Mouse (Mus musculus) telencephalon, adult 2 months (tissue): Measurements from ENCODE around the gene Scamp3.
"Not testable (repeated sequence)": the region's sequence is repeated elsewhere in the genome, so short reads cannot be mapped to it uniquely, and the experiment has no call there.

Source experiments
- DNase-seq: peaks from one replicate; pipeline ENCODE4 v3.0.0-alpha.2; 2011; ENCODE audit warnings: low read depth, low spot score

The Scamp3 gene

GRCm38 (mm10) chr3:89195979-89196877 lies 19.0 kb downstream of the Scamp3 start:
- DNase-seq, result peak; percentile 90

- DNase-seq, result no peak
These were observed 22.6 kb downstream of the Scamp3 start for GRCm38 (mm10) chr3:89199839-89200238.

DNA sequence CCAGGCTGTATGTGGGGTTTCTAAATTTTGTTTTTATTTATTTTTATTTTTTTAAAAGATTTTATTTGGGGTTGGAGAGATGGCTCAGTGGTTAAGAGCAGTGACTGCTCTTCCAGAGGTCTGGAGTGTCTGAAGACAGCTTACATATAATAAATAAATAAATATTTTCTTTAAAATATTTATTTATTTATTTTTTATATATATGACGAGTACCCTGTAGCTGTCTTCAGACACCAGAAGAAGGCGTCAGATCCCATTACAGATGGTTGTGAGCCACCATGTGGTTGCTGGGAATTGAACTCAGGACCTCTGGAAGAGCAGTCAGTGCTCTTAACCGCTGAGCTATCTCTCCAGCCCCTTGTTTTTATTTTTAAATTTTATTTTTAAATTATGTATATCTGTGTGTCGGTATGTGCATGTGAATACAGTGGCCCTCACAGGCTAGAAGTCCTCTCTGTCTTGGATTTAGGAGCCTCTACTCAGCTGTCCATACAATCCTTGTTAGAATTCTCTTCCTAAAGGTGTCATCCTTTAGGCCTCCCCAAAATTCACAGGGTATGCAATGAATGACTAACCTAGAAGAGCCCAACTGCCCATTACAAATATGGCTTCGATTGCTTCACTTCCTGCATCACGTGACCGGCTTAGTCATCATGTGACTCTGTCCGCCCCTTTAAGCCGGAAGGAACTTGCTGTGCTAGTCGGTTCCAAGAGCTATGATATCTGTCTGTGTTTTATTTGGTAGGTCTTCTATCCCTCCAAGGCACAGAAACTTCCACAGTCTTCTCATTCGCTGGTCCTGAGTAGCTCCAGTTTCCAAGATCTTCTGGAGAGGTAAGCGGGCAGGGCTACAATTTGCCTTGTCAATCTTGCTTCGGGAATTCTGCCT lies 25.2 kb downstream of the Scamp3 start, which contains the start of gene Gba:
Gene Gba, plus strand, starts transcription at position 676 of the 889 bp plus-strand sequence.
- DNase-seq, result peak; percentile 89

GRCm38 (mm10) chr3:89203142-89203514 lies 25.9 kb downstream of the Scamp3 start:
- no peak for DNase-seq

- no peak for DNase-seq
These were observed 28.8 kb downstream of the Scamp3 start for GRCm38 (mm10) chr3:89206079-89206478.

- no peak for DNase-seq
These were observed 29.4 kb downstream of the Scamp3 start for GRCm38 (mm10) chr3:89206695-89207094.

- no peak for DNase-seq
These were observed 30.9 kb downstream of the Scamp3 start for GRCm38 (mm10) chr3:89208075-89208657.

- no peak for DNase-seq
These were observed 31.5 kb downstream of the Scamp3 start for GRCm38 (mm10) chr3:89208736-89209135.

GRCm38 (mm10) chr3:89209731-89210130 lies 32.5 kb downstream of the Scamp3 start:
- no peak for DNase-seq

- no peak for DNase-seq
These were observed 32.9 kb downstream of the Scamp3 start for GRCm38 (mm10) chr3:89210162-89210561.

DNA sequence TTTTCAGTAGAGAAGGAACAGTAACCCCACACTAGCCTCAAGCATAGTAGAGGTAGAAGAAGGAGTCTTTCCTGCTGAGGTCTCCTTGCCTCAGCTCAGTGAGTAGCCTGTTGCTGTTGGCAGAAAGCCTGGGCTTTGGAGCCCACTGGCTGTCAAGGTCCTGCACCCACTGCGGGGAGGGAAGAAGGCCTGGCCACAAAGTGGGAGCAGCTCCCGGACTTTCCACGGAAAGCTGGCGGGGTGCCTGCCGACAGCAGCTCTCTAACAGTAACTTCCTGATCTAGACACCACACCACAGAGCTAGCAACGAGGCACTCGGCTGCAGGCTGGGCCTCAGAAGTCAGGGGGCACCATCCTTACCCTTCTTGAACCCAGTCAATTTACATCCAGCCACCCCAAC lies 33.5 kb downstream of the Scamp3 start:
- DNase-seq, result no peak

DNA sequence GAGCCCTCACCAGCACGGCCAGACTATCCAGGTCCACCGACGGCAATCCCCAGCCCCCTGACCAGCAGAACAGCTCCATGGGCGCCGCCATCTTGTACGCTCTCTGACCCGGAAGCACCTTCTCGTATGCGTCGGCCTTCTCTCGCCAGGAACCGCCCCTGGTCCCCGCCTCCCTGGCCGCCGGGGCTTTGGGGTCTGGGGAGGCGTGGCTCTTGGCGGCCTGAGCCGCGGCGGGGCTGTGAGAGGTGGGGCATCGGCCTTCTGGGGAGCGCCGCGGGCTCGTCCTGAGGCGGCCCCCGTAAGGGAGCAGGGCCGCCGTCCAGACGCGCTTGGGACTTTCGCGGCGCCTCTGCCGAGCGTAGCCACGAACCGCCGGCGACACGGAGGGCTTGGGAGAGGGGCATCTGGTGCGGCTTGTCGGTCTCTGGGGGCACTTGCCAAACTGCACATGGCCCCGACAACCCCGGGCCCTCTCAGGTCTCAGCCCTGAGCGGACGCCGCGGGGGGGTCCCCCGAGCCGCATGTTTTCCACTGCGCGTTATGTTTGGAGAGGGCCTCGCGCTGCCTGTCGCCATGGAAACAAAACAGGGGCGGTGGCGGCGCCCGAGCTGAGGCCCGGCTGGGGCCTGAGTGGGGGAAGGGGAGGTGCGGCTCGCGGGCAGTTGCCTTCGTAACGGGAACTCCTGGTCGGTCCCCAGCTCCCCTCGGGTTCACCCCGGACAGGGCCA lies 36.7 kb downstream of the Scamp3 start:
- peak; percentile 86 for DNase-seq

DNA sequence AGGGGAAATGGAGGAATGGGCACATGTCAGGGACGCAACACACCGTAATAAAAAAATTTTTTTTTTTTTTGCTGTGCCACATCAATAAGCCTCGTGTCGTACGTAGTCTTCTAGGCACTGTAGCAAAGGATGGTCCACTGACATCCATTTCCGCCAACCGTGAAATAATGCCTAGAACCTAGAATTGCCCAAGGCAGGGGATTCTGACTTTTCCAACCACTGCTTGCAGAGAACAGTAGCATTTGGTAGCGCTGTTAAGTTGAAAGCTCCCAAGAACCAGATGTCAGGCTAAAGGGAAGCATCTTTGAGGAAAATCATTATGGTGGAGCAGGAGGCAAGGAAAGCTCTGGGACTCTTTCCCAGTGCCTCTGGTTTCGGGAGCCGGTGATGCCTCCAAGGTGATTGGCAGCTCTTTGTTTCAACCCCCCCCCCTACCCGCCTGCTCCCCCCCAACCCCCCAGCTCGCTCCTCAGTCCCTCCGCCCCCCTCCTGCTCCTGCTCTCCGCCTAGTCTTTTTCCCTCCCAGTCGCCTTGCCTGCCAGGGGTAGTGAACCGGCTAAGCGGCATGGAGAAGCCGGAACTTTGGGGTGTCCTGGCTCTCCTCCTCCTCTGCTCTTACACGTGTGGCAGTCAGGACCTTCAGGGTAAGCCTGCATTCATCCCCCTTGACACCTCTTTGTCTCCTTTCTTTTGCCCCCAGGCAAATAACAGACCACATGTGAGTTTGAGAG lies 37.6 kb downstream of the Scamp3 start, which contains the start of gene Thbs3:
Gene Thbs3, plus strand, starts transcription at position 500 of the 731 bp plus-strand sequence.
- no peak for DNase-seq

GRCm38 (mm10) chr3:89215853-89216252 lies 38.6 kb downstream of the Scamp3 start:
- DNase-seq, result peak; percentile 68

DNA sequence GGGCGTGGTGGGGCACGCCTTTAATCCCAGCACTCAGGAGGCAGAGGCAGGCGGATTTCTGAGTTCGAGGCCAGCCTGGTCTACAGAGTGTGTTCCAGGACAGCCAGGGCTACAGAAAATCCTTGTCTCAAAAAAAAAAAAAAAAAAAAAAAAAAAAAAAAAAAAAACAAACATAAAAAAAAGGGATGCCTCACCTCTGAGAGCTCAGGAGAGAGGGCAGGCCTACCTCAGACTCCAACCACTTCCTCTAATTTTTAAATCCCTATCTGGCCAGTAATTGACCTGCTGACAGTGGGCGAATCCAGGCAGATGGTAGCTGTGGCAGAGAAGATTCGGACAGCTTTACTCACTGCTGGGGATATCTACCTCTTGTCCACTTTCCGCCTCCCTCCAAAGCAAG lies 39.1 kb downstream of the Scamp3 start:
- not testable (repeated sequence) for DNase-seq

GRCm38 (mm10) chr3:89218271-89218670 lies 41.0 kb downstream of the Scamp3 start:
- DNase-seq, result no peak

DNA sequence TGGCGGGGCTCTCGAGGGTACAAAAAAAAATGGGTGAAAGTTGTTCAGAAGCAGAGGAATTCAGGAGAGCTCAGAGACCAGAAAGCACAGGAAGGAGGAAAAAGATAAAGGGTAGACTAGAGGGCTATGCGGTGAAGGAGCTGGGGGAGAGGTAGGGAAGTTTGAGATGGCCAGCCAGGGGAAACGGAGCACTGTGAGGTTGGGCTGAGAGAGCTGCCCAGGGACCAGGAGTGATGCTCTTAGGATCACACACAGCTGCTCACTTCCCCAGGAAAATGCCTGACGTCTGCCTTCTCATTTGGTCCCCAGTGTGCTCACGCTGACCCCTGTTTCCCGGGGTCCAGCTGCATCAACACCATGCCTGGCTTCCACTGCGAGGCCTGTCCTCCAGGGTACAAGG lies 42.3 kb downstream of the Scamp3 start:
- DNase-seq, result no peak

DNA sequence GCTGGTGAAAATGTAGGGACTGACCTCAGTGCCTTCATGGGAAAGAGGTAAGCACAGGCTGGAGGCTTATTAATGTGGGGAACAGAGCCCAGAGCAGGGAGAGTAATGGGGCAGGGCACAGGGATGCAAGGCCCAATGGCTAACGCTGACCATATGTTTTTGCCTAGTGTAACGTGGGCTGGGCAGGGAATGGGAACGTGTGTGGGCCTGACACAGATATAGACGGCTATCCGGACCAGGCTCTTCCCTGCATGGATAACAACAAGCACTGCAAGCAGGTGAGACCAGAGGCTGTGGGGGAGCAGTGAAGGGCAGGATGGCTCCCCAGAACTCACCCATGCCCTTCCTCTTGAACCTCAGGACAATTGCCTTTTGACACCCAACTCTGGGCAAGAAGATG lies 43.9 kb downstream of the Scamp3 start:
- no peak for DNase-seq

DNA sequence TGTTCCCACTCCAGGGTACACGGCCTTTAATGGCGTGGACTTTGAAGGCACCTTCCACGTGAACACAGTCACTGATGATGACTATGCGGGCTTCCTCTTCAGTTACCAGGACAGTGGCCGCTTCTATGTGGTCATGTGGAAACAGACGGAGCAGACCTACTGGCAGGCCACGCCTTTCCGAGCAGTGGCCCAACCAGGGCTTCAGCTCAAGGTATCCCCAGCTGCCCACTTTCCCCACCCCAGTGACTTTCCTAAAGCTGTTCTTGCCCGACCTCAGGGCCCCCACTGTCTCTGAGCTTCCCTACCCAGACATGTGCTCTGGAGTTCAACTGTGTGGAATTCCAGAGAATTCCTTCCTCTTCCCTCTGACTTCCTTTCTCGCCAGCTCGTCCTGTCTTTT lies 47.5 kb downstream of the Scamp3 start:
- DNase-seq, result no peak

DNA sequence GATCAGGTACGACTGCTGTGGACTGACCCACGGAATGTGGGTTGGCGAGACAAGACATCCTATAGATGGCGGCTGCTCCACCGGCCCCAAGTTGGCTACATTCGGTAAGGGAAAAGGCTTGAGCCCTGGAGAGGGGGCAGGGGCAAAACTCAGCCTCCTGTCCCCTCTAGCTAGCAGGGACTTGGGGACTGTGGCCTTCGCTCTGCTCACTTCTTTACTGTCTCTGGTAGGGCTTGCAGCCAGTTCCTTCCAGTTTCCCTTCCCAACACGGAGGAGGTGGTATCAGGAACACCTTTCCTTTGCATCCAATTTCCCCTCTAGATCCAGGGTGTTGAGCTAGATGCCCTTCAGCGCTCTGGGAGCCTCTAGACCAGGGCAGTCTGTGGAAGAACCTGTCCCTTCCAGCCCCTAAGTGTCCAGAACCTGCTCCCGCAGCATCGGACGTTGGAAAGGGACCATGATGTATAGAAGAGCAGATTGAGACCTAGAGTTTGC lies 48.1 kb downstream of the Scamp3 start:
- no peak for DNase-seq
